Mouse (Mus musculus): ENCODE measurements at regions not wholly inside any gene's neighbourhood (a gene's known extent, or its start where the extent isn't known, plus 50 kb on each side); places are given as distances from the start of the nearest gene placed in this dataset.

GRCm38 (mm10) chr6:50781271-50781670 is 127.0 kb upstream of the Npvf start:
- Histone ChIP-seq H3K9ac (no peak overlapping the region), H3K4me2 (replicated peaks) (no peak overlapping the region), H3K4me1 (replicated peaks) (peaks cover 5% of the 10 kb centered on the region; the same call in 1 of the 2 replicates), H3K36me3 (no peaks in the 10 kb centered on the region), H3K9me3 (no peaks in the 10 kb centered on the region), H3K27me3 (replicated peaks) (no peaks in the 10 kb centered on the region), H3K4me3 (replicated peaks) (no peak overlapping the region), H3K27ac (no peak overlapping the region)
- 87% methylated on average over 10 of the region's 10 CpGs for WGBS
- ATAC-seq = no peak

- no peak for ATAC-seq
Observed at GRCm38 (mm10) chr6:50782221-50782620, 128.0 kb upstream of the Npvf start.

GRCm38 (mm10) chr6:50783494-50783893 is 129.3 kb upstream of the Npvf start:
- Histone ChIP-seq H3K27me3 (replicated peaks) (no peaks in the 10 kb centered on the region), H3K27ac (no peak overlapping the region), H3K4me1 (replicated peaks) (no peaks in the 10 kb centered on the region), H3K4me2 (replicated peaks) (no peak overlapping the region), H3K36me3 (no peaks in the 10 kb centered on the region), H3K9ac (no peak overlapping the region), H3K4me3 (replicated peaks) (no peak overlapping the region), H3K9me3 (no peaks in the 10 kb centered on the region)
- no peak for ATAC-seq
- 81% methylated on average over 10 of the region's 10 CpGs for WGBS

More at GRCm38 (mm10) chr6:50782221-50782620, 128.0 kb upstream of the Npvf start:
- Histone ChIP-seq H3K4me2 (replicated peaks) (no peak overlapping the region), H3K4me1 (replicated peaks) (no peaks in the 10 kb centered on the region), H3K9me3 (no peaks in the 10 kb centered on the region), H3K27me3 (replicated peaks) (no peaks in the 10 kb centered on the region), H3K27ac (no peak overlapping the region), H3K4me3 (replicated peaks) (no peak overlapping the region), H3K9ac (no peak overlapping the region), H3K36me3 (no peaks in the 10 kb centered on the region)
- 84% methylated on average over 2 of the region's 2 CpGs for WGBS

GRCm38 (mm10) chr6:50784381-50784780 is 130.1 kb upstream of the Npvf start:
- no peak for ATAC-seq
- Histone ChIP-seq H3K9ac (no peak overlapping the region), H3K27ac (no peak overlapping the region), H3K4me2 (replicated peaks) (no peak overlapping the region), H3K9me3 (no peaks in the 10 kb centered on the region), H3K27me3 (replicated peaks) (no peaks in the 10 kb centered on the region), H3K4me3 (replicated peaks) (no peak overlapping the region), H3K4me1 (replicated peaks) (no peaks in the 10 kb centered on the region), H3K36me3 (no peaks in the 10 kb centered on the region)
- 90% methylated on average over 6 of the region's 6 CpGs for WGBS

GRCm38 (mm10) chr6:50787666-50788065 is 133.4 kb upstream of the Npvf start:
- no peaks in the 10 kb centered on the region for H3K4me1 ChIP-seq (replicated peaks)
- no peaks in the 10 kb centered on the region for H3K27me3 ChIP-seq (replicated peaks)
- no peak for ATAC-seq
- no peak overlapping the region for H3K9ac ChIP-seq
- H3K4me2 ChIP-seq (replicated peaks) = no peak overlapping the region
- no peaks in the 10 kb centered on the region for H3K9me3 ChIP-seq
- H3K27ac ChIP-seq = no peak overlapping the region
- 93% methylated on average over 8 of the region's 8 CpGs for WGBS
- H3K4me3 ChIP-seq (replicated peaks) = no peak overlapping the region
- H3K36me3 ChIP-seq = no peaks in the 10 kb centered on the region

- Histone ChIP-seq H3K9ac (no peak overlapping the region), H3K36me3 (no peaks in the 10 kb centered on the region), H3K27ac (no peak overlapping the region), H3K9me3 (no peaks in the 10 kb centered on the region), H3K27me3 (replicated peaks) (peaks cover 2% of the 10 kb centered on the region; the same call in 1 of the 2 replicates), H3K4me3 (replicated peaks) (no peak overlapping the region), H3K4me2 (replicated peaks) (no peak overlapping the region), H3K4me1 (replicated peaks) (no peaks in the 10 kb centered on the region)
- ATAC-seq = no peak
- WGBS = 56% methylated on average over 4 of the region's 4 CpGs
Observed at GRCm38 (mm10) chr6:50799963-50800362, 145.7 kb upstream of the Npvf start.

GRCm38 (mm10) chr6:50802956-50803355 is 148.7 kb upstream of the Npvf start:
- ATAC-seq = no peak
- WGBS = 57% methylated on average over 7 of the region's 7 CpGs
- H3K36me3 ChIP-seq = no peaks in the 10 kb centered on the region
- H3K27me3 ChIP-seq (replicated peaks) = peaks cover 2% of the 10 kb centered on the region; the same call in 1 of the 2 replicates
- H3K4me1 ChIP-seq (replicated peaks) = peaks cover 7% of the 10 kb centered on the region; the same call in 1 of the 2 replicates
- no peak overlapping the region for H3K27ac ChIP-seq
- H3K4me3 ChIP-seq (replicated peaks) = no peak overlapping the region
- no peaks in the 10 kb centered on the region for H3K9me3 ChIP-seq
- no peak overlapping the region for H3K4me2 ChIP-seq (replicated peaks)
- H3K9ac ChIP-seq = no peak overlapping the region

GRCm38 (mm10) chr6:50804477-50805005 is 150.3 kb upstream of the Npvf start:
- Histone ChIP-seq H3K27me3 (replicated peaks) (peaks cover 2% of the 10 kb centered on the region; the same call in 1 of the 2 replicates), H3K4me3 (replicated peaks) (no peak overlapping the region), H3K9me3 (no peaks in the 10 kb centered on the region), H3K9ac (no peak overlapping the region), H3K36me3 (no peaks in the 10 kb centered on the region), H3K27ac (no peak overlapping the region), H3K4me2 (replicated peaks) (no peak overlapping the region), H3K4me1 (replicated peaks) (peaks cover 17% of the 10 kb centered on the region; the same call in 1 of the 2 replicates)
- WGBS = 94% methylated on average over 4 of the region's 4 CpGs
- ATAC-seq = no peak

- peak; percentile 58 for ATAC-seq
- H3K9me3 ChIP-seq = no peaks in the 10 kb centered on the region
- H3K4me3 ChIP-seq (replicated peaks) = no peak overlapping the region
- peaks cover 2% of the 10 kb centered on the region; the same call in 1 of the 2 replicates for H3K27me3 ChIP-seq (replicated peaks)
- 17% methylated on average over 7 of the region's 7 CpGs for WGBS
- H3K36me3 ChIP-seq = no peaks in the 10 kb centered on the region
- H3K27ac ChIP-seq = peak overlapping the region; percentile 83
- 0 out of 2 replicates have a peak overlapping the region, but pooled peaks have one; percentile 4 for H3K4me2 ChIP-seq (replicated peaks)
- H3K9ac ChIP-seq = no peak overlapping the region
- peaks cover 20% of the 10 kb centered on the region; the same call in 1 of the 2 replicates for H3K4me1 ChIP-seq (replicated peaks)
Observed at GRCm38 (mm10) chr6:50806376-50807077, 152.3 kb upstream of the Npvf start.

- Histone ChIP-seq H3K27me3 (replicated peaks) (peaks cover 2% of the 10 kb centered on the region; the same call in 1 of the 2 replicates), H3K4me2 (replicated peaks) (peak overlapping the region; percentile 40), H3K27ac (peak overlapping the region; percentile 83), H3K9me3 (no peaks in the 10 kb centered on the region), H3K9ac (no peak overlapping the region), H3K4me3 (replicated peaks) (0 out of 2 replicates have a peak overlapping the region, but pooled peaks have one; percentile 5), H3K36me3 (no peaks in the 10 kb centered on the region), H3K4me1 (replicated peaks) (peaks cover 20% of the 10 kb centered on the region)
- WGBS = 31% methylated on average over 19 of the region's 19 CpGs
- peak; percentile 89 for ATAC-seq
Observed at GRCm38 (mm10) chr6:50807187-50808012, 153.2 kb upstream of the Npvf start.

- Histone ChIP-seq H3K9me3 (no peaks in the 10 kb centered on the region), H3K4me3 (replicated peaks) (0 out of 2 replicates have a peak overlapping the region, but pooled peaks have one; percentile 5)
- ATAC-seq = peak; percentile 14; the same call in 1 of the 2 replicates
Observed at GRCm38 (mm10) chr6:50808126-50808525, 153.9 kb upstream of the Npvf start.

More at GRCm38 (mm10) chr6:50808126-50808525, 153.9 kb upstream of the Npvf start:
- H3K27me3 ChIP-seq (replicated peaks) = peaks cover 2% of the 10 kb centered on the region; the same call in 1 of the 2 replicates
- H3K4me2 ChIP-seq (replicated peaks) = peak overlapping the region; percentile 40
- WGBS = 7% methylated on average over 4 of the region's 4 CpGs
- no peak overlapping the region for H3K9ac ChIP-seq
- no peaks in the 10 kb centered on the region for H3K36me3 ChIP-seq
- peak overlapping the region; percentile 78 for H3K27ac ChIP-seq
- H3K4me1 ChIP-seq (replicated peaks) = peaks cover 20% of the 10 kb centered on the region
